Mouse (Mus musculus) cerebellum, adult 2 months (tissue): Measurements from ENCODE around the gene Suco.

Source experiments
- CTCF ChIP-seq: fragments of 200-500 bp; IDR thresholded peaks from 2 replicates; pipeline ENCODE4 v1.5.1; 2011; ENCODE audit warnings: low read depth, mild to moderate bottlenecking, control low read depth, low read length, moderate library complexity, borderline replicate concordance; ENCODE audit not compliant: insufficient read depth
- POLR2A ChIP-seq: fragments of 200-500 bp; IDR thresholded peaks from 2 replicates; pipeline ENCODE4 v1.6.1; 2011; ENCODE audit warnings: low read length, control low read depth, borderline replicate concordance; ENCODE audit not compliant: insufficient read depth

- no peak for TF ChIP-seq CTCF
- TF ChIP-seq POLR2A: no peak
Measured at GRCm38 (mm10) chr1:161920475-161921454, 44.3 kb upstream of the Suco start.
